Mouse (Mus musculus) ovary, postnatal 10 days (tissue): ENCODE measurements at regions not wholly inside any gene's neighbourhood (a gene's known extent, or its start where the extent isn't known, plus 50 kb on each side); places are given as distances from the start of the nearest gene placed in this dataset.

Source experiments
- DNase-seq: peaks from one replicate; pipeline ENCODE4 v3.0.0; 2022; ENCODE audit warnings: low spot score

DNA sequence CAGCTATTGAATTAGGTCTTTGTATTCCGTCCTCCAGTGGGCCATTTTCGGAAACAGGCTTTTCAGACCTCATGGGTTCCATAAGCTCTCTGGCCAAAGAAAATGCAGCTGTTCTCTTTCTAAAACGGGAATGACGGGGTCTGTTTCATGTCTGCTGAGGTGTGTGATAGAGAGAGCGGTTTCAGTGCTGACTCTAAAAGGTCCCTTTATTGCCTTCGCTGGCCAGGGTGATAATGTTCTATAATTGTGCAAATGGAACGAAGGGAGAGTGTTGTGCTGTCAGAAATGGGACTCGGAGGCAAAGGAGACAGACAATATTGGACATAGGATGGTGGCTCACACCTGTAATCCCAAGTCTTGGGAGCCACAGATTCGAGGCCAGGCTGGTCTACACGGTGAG is 53.5 kb upstream of the Osbpl8 start:
- no peak for DNase-seq

DNA sequence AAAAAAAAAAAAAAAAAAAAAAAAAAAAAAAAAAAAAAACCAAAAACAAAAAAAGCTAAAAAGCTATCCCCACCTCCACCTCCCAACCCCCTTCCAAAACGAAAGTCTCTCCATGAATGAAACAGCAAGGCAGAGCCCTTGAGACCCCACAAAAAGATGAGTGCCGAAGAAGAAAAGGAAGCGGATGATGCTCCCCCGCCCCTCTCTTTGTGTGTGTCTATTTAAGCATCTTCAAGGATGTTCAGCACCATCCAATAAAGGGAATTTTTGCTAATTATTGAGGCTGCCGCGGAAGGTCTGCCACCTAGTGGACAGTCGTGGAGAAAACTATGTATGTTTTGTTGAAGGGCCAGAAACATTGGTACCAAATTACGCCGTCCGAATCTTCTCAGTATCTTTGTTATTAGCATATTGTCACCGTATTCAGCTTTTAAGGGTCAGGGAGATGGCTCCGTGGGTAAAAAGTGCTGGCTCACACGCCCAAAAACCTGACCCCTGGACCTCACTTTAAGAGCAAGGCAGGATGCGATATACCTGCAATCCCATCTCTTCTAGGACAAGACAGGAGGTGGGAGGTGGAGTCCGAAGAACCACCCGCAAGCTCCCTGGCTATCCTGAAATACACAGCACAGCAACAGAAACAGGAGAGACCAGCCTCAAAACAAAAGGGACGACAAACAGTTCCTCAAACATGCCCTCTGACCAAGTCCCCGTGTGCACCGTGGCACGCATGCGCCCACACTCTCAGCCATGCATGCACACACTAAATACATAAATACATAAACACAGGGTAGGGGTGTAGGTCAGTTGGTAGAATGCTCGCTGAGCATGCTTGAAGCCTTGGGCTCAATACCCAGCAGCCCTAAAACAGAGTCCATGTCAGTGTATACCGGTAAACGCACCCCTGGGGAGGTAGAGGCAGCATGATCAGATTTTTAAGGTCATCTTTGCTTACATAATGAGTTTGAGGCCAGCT is 55.6 kb upstream of the Osbpl8 start:
- peak; percentile 13 for DNase-seq

DNA sequence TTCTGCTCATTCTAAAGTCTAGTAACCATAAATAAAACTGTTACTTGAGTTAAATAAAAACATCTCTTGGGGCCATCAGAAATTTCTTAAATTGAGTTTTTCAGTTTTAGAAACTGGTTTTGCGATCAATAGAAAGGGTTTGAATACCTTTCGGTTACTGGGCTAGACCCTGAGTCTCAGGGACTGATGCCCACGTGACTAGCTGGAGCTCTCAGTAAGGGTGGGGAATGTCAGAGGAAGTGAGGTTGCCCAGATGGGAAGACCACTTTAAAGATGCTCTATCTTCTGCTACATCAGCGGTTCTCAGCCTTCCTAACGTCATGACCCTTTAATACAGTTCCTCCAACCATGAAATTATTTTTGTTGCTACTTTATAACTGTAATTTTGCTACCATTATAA is 56.7 kb upstream of the Osbpl8 start:
- no peak for DNase-seq

DNA sequence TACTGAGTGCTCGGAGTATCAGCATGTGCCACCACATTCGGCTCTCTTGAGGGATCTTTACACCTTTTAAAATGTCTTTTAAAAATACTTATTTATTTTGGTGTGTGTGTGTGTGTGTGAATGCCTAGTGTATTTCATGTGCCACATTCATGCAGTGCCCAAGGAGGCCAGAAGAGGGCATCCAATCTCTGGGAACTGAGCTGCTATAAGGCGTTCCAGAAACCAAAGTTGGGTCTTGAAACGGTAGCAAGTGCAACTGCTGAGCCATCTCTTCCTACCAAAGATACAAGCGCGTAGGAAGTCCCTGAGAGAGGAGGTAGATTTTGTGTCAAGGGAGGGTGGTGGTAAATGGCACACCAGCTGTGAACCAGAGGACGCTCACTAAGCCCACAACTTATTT is 57.2 kb upstream of the Osbpl8 start:
- no peak for DNase-seq

DNA sequence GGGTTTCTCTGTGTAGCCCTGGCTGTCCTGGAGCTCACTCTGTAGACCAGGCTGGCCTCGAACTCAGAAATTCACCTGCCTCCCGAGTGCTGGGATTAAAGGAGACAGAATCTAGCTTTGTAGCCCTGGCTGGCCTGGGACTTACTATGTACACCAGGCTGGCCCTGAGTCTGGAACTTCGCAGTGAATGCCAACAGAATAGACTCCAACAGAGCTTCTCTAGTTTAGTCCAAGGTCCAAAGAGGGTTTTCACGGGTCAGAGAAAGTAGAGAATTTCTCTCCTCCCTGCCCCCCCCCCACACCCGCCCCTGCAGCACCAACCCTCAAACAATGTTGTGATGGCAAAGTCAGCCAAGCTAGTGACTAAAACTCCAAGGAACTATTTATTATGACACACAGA is 58.1 kb upstream of the Osbpl8 start:
- DNase-seq = no peak

DNA sequence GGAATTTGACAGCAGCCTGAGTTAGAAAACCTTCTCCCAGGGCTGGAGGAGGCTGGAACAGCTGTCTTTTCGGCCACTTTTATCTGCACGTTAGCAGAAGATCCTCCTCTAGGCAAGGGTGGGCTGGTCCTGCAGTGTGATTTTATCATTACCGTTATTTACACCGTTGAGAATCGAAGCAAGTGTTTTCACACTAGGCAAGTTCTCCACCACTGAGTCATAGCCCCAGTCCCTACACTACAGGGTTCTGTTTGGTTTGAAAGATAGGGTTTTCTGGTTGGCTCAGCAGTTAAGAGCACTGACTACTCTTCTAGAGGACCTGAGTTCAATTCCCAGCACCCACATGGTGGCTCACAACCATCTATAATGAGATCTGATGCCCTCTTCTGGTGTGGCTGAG is 58.9 kb upstream of the Osbpl8 start:
- DNase-seq = no peak

DNA sequence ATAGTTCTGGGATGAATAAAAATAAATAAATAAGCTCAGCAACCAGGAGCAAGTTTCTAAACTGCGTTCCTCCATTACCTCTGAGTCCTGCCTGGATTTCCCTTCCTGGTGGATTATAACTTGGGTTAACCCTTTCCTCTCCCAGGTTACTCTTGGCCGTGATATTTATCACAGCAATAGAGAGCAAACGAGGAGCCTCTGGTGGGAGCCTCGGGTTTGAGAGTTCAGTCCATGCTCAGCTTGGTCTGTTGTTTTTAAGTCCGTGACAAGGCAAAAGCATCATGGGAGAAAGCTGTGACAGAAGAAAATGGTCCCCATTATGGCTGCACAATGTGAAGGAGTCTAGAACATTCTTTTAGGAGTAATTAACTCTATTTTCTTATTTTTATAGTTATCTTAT is 61.0 kb upstream of the Osbpl8 start:
- no peak for DNase-seq

DNA sequence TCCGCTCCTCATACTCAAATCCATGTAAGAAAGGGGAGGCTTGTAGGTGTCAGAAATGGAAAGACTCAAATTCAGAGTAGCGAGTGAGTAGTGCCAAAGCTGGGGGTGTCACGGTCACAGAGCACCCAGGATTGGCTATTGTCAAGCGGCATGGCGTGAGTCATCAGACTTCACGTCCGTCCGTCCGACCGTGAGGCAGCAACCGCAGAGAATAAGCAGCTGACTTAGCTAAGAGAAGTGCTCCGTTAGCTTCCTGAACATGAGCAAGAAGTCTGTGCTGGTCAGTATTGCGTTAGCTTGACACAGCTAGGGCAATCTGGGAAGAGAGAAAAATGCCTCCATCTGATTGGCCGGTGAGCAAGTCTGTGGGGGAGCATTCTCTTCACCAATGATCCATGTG is 61.5 kb upstream of the Osbpl8 start:
- no peak for DNase-seq

DNA sequence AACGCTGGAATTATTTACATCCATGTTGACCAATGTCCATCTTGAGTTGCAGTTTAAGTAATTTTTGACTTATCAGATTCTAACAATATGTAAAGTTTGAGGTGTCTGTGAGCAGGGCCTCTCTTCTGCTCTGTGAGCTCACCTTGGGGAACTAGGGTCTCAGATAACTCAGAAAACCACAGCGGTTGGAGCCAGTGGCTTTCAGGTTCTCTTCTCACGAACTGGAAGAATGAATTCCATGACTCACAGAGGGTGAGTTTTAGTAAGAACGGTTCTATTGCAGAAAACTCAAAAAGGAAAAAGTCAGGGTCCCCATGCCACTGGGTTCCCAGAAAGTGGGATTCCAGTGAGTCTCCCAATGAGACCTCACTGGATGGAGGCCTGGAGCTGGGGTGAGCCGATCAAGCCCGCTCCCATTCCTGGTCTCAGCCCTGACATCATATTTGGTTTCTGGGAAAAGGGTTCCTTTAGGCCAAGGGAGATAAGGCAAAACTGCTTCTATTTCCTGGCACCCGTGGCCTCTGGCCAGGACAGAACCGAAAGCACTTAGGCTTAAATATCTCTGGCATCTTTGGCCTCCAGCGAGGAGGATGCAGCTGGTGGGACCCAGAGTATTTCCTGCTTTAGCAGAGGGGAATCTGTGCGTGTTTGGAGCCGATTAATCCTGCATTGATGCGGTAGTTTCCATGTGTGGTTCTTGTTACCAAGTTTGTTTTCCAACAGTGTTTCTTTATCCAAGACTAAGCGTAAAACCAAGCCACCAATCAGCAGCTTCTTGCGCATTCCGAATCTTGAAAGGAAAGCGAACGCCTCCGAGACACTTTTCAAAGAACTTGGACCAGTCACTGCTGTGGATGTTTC is 62.4 kb upstream of the Osbpl8 start:
- no peak for DNase-seq

DNA sequence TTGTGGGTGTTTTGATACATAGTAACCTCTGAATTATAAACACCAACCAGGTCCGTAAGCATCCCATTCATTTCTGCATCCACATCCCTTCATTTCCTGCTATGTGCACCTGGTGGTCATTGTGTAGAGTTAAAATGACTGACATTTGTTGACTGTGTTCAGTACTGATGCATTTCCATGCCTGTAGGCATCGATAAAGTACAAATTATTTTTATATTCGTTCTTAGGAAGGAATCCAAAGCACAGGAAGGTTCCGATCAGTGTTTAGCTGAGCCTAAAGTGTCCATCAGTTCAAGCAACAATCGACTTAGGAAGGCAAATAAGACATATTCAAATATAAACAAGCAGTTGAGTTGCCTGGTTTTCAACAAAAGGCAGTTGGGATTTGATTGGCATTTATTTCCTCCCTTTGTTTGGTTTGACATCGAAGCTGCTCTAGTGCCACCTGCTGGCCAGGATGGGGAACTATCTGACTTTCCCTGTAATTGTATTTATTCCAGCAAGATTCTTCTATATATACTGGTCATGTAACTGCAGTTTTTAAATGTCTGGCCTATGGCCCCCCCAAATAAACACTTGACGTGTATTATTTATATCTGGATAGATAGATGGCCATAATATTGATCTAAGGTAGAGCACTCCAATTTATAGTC is 64.6 kb upstream of the Osbpl8 start:
- DNase-seq = peak; percentile 26

DNA sequence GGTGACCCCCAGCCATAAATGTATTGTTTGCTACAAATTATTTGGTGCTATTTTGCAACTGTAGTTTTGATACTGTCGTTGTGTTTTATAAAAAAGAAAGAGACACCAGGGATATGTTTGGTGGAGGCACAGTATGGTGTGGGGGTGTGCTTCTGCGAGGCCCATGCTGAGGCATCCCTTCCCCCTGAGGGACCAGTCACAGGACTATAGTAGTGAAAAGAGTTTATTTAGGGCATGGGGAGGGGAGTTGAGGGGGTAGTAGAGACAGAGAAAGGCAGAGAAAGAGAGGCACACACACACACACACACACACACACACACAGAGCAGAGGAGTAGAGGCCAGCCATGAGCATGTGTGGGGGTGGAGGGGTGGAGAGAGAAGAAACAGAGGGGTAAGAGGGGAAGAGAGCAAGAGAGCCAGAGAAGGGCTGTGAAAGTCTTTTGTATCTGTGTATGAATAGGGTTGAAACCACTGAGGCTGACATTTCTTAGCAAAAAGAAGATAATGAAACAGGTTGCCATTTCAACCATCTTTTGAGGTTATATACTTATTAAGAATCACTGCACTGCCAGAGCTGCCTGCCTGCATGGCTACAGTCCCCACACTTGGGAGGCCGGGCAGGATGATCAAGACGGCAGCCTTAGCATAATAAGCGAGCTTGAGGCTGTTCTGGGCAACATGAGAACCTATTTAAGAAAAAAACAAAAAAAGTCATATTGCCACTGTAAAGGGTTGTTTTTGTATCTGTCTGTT is 65.3 kb upstream of the Osbpl8 start:
- DNase-seq = no peak

DNA sequence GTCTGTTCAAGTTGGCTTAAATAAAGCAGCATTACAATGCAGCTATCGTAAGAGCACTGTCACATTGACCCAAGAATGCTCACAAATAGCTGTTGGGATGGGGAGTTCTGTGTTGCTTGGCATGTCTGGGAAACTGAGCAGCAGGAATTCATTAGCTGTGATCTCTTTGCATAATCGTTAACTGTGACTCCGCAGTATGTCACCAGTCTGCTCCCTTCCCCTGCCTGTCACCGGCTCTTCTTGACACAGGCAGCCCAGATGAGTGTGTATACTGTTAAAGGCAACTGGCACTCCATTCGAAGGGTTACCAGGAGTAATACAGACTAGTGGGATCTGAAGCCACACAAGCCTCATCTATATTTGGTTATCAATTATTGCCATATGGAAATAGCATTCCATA is 67.3 kb upstream of the Osbpl8 start:
- no peak for DNase-seq

DNA sequence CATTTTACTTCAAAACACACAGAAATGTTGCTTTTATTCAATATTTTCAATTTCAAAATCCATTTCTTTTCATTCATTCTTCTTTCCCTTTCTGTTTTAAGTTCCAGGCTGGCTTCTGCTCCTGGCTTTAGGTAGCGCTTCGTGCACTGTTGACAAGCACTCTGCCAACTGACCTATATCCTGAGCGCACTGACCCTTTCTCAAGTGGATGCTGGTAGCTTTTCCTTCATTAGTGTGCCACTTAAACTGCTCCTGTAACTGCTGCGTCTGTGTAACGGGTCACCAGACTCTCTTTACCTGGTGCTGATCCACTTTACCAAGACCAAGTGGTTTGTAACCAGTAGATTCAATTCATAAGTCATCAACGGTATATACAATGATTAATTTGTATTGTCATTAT is 67.7 kb upstream of the Osbpl8 start:
- DNase-seq = no peak

DNA sequence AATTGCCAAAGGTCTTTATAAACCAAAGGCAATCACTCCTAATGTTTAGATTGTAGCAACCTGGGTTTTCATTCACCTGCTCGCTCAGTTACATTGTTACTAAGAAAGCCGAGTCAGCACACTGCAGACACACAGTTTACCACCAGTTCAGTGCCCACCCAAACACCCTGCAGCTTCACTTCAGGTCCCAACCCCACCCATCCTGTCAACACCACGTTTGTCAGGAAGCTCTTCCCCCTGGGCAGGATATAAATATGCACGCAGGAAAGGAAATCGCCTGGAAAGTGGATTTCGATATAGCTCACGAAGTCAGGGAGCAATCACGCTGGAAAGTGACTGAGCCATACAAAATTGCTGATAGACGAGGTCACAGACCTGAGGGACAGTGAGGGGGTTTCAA is 70.1 kb upstream of the Osbpl8 start:
- no peak for DNase-seq

DNA sequence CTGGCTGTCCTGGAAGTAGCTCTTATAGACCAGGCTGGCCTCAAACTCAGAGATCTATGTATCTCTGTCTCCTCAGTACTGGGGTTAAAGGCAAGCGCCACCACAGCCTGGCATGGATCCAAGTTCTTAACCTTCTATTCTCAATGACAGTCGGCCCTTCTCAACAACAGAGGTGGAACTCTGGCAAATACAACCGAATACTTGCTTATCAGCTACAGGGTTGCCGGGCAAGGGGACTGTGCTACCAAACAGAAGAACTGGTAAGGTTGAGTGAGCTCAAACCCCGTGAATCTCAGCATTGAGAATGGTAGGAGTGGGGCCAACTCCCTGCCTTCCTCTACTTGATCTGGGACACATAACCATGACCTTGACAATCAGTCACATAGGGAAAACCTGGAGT is 75.2 kb upstream of the Osbpl8 start:
- DNase-seq = no peak

DNA sequence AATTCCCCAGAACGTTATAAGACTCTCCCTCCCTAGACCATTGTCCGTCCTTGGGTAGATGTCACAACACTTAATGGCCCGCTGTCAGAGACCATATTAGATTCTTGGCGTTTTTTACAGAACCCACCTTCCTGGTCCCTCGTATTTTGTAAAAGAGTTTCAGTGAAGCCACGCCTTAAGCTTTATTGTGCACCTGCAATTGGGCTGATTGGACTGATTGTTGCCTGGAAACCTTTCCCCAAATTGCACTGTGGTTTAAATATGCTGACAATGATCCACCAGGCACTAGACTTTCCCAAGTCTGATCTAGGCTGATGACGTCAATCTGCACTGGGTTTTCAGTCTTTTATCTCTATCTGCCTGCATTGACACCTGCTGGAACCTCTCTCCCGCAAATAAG is 75.6 kb upstream of the Zdhhc17 start:
- DNase-seq = no peak

DNA sequence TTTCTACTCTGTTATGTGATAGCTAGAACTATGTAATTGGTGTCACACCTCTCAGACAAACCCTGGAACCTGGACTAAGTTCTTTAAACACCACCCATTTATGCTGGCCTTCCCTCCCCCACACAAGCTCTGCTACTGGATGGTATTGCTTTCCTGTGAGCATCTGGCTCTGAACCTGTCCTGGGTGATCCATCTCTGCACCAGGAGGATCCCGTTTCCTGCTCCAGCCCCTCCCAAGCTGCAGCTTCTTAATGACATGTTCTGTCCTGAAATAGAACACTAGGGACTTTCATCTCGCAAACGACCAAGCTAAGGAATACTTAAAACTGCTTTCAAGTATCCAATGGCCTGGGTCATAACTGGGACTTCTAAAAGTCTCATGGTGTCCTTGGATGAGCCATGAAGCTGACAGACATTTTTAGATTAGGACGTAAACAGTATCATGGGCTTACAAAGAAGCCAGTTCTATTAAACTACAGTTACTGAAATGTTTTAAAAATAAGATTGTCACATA is 74.4 kb upstream of the Zdhhc17 start:
- no peak for DNase-seq

DNA sequence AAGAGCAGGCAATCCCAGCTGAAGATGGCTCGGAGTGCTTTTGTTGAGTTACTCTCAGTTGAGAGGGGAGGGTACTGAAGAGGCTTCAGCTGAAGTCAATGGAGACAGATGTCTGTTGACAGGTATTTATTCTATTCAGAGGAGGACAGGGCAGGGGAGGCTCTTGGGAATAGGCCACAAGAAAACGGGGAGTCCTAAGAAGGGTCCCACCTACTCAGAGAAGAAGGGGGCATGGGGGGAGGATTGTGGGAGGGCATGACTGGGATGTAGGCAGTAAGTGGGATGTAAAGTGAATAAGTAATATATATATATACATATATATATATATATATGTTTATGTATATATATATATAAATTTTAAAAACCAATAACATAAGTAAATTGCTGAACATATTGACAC is 73.9 kb upstream of the Zdhhc17 start:
- DNase-seq = no peak

DNA sequence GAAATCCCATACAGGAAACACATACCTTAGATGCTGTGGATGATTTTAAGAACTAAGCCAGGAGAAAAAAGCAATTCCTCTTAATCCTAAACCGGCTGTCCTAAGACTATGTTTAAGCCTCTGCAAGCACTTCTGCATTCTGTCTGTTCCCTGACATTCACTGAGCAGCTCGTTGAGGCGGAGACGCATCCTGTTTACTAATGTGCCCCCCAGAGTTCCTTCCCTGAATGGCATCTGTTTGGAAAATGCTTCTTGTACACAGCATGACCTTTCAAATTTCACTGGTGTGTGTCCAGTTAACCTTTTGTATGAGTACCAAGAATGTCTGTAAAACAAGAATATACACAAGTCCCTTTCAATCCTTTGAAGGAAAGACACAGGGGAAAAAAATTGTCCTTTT is 73.4 kb upstream of the Zdhhc17 start:
- no peak for DNase-seq

DNA sequence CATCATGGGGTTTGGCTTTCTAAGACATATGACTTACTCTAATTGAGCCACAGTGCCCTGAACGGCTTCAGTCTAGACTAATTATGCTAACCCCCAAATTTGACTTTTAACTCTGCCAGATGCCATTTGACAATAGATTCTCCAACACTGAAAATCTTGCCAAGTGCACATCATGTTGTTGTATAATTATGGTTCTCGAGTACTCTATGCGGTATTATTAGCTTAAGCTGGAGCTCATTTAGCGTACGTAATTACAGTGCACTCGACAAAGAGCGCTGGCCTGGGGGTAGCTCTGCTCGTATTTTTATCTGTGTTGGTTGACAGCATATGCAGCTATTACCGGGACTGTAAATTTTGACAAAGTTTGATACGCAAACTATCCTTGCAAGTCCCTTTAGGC is 70.4 kb upstream of the Zdhhc17 start:
- no peak for DNase-seq

DNA sequence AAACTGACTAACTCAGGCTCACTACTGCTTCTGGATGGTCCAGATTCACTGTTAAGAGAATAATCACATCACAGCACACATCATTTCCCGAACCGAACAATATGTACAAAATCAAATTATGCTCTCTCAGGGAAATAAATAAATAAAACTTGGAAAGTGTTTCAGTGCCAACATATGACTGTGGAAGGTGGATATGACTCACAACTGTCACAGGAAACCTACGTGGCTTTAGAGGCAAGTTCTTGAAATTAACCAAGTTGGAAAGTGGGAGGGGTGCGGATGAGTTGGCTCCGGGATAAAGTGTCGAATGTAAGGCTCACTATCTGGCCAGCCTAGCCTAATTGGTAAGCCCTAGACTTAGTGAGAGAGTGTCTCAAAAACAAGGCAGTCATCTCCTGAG is 69.1 kb upstream of the Zdhhc17 start:
- DNase-seq = no peak

DNA sequence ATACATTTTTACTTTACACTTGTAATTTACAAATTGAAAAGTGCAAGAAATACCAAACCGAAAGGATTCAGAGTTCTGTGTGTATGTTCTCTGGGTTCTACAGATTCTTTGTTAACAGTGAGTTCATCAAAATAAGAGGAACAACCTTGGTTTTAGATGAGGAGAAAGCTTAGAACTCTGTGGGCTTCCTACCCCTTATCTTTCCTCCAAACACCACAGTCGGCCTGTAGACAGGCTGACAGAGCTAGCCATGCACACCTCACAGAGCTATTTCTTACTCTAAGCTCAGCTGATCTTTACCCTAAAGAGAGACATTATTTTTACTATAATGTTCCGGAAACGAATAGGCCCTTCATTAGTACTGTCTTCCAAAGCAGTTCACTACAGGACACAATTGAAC is 67.7 kb upstream of the Zdhhc17 start:
- no peak for DNase-seq
